Mouse (Mus musculus) bone marrow macrophage, adult 2 months (primary cell): ENCODE results near the gene Mcm10.

Source experiments
- CTCF ChIP-seq: IDR thresholded peaks from 2 replicates; pipeline ENCODE4 v1.5.1; 2012; ENCODE audit warnings: low read depth, mild to moderate bottlenecking, low read length, moderate library complexity
- POLR2A ChIP-seq: IDR thresholded peaks from 2 replicates; pipeline ENCODE4 v1.6.1; 2012; ENCODE audit warnings: mild to moderate bottlenecking, low read depth, low read length, borderline replicate concordance

- TF ChIP-seq CTCF (no peak), POLR2A (no peak)
These were observed 47.4 kb upstream of the Mcm10 start for GRCm38 (mm10) chr2:5059997-5060396.
